Mouse (Mus musculus) layer of hippocampus, adult 2 months (tissue): ENCODE data around the gene F2rl3. TPM values are rescaled to one million over a fixed set of nuclear protein-coding genes. Genes with fewer than 3 reads are reported as not detected.

ENCODE experiments used
- DNase-seq, 2 experiments: peaks; one replicate each; pipeline ENCODE4 v3.0.0; 2022; ENCODE audit warnings: low spot score in 2 of 2
- H3K27ac ChIP-seq: fragments of 200-600 bp; 2 replicates; pipeline ENCODE4 v1.8.1; 2022
- H3K4me3 ChIP-seq: fragments of 200-600 bp; 2 replicates; pipeline ENCODE4 v1.8.1; 2022; ENCODE audit warnings: mild to moderate bottlenecking
- CTCF ChIP-seq: fragments of 200-600 bp; conservative IDR thresholded peaks from 2 replicates; pipeline ENCODE4 v1.8.1; 2022; ENCODE audit warnings: antibody characterized with exemption, mild to moderate bottlenecking, moderate library complexity
- long read RNA-seq, 2 experiments: library from polyadenylated mRNA; stranded (forward); transcript quantifications; one replicate each; pipeline ENCODE4 v2.0.0; 2021; ENCODE audit warnings: borderline mapping rate in 2 of 2
- total RNA-seq, 2 experiments: library from RNA; stranded (reverse); gene quantifications; 2 replicates each; pipeline ENCODE4 v1.2.3; 2021

The F2rl3 gene
- total RNA-seq: under 1 TPM; 0.31 to 0.32 TPM
- long read RNA-seq, experiment 1: 0 reads
- long read RNA-seq, experiment 2: 0 reads

GRCm38 (mm10) chr8:72761322-72762051 lies at the start of gene F2rl3:
TSS of gene F2rl3 (plus strand) at chr8:72761880.
- no peak for TF ChIP-seq CTCF
- no peak within 1 kb of the TSS for H3K27ac ChIP-seq
- DNase-seq: no peak
- no peak within 1 kb of the TSS for H3K4me3 ChIP-seq

DNA sequence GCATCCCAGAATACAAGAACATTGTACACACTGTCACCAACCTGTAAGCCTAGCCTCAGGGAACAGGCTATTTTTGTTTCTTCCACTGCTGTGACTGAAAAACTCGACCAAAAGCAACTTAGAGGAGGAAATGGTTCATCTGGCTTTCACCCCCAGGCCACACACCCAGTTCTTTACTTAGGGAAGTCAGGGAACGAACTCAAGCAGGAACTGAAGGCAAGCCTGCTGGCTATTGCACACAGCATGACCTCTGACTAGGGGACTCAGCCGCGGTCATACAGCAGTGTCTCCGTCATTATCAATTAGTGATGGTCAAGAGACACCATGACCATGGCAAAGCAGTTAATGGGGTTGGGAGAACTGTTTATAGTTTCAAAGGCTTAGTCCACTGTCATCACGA lies 49.1 kb upstream of the F2rl3 start:
- Histone ChIP-seq H3K4me3 (no peak overlapping the region), H3K27ac (no peak overlapping the region)
- TF ChIP-seq CTCF: no peak

GRCm38 (mm10) chr8:72716594-72716993 lies 45.1 kb upstream of the F2rl3 start:
- Histone ChIP-seq H3K27ac (no peak overlapping the region), H3K4me3 (no peak overlapping the region)
- TF ChIP-seq CTCF: no peak
- DNase-seq: no peak

More for the DNA sequence above, 49.1 kb upstream of the F2rl3 start:
- no peak for DNase-seq

GRCm38 (mm10) chr8:72720541-72720940 lies 41.1 kb upstream of the F2rl3 start:
- no peak overlapping the region for H3K27ac ChIP-seq
- no peak overlapping the region for H3K4me3 ChIP-seq
- DNase-seq: no peak
- no peak for TF ChIP-seq CTCF

DNA sequence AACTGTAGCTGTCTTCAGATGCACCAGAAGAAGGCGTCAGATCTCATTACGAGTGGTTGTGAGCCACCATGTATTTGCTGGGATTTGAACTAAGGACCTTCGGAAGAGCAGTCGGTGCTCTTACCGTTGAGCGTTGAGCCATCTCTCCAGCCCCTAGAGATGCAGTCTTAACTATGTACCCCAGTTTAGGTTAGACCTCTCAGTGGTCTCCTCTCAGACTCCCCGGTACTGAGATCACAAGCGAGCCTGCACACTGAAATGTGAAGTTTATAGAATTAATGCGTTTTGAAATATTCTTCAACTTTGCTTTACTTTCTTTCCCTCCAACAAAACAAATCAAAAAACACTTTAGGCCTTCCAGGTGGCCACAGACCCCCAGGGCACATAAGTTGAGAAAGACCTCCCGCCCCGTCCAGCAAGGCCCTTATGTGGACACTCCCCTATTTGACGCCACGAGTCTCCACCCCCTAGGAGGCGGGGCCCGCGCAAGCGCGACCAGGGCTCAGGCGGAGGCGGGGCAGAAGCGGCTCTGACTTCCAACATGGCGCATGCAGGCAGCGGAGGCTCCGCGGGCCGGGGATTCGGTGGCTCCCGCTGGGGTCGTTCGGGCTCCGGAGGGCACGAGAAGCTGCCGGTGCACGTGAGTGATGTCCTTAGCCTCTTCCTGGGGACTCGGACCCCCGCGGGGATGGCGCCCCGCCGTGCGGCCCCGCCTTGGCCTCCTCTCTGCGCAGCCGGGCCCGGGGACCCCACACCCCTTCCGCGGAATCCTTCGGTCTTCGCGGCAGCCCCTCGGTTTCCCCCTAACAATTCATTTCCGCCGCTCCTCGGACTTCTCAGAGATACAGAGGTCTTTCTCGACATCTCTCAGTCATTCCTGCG lies 38.7 kb upstream of the F2rl3 start, which contains the start of gene Sin3b:
Sin3b (plus strand) TSS at position 517 of the 882 bp plus-strand sequence.
- Histone ChIP-seq H3K4me3 (peak within 1 kb of the TSS; percentile 82), H3K27ac (peak within 1 kb of the TSS; percentile 94)
- TF ChIP-seq CTCF: no peak
- peak; percentile 94 to 96 for DNase-seq

GRCm38 (mm10) chr8:72723651-72724001 lies 38.1 kb upstream of the F2rl3 start:
- Histone ChIP-seq H3K27ac (peak overlapping the region; percentile 94), H3K4me3 (peak overlapping the region; percentile 82)

DNA sequence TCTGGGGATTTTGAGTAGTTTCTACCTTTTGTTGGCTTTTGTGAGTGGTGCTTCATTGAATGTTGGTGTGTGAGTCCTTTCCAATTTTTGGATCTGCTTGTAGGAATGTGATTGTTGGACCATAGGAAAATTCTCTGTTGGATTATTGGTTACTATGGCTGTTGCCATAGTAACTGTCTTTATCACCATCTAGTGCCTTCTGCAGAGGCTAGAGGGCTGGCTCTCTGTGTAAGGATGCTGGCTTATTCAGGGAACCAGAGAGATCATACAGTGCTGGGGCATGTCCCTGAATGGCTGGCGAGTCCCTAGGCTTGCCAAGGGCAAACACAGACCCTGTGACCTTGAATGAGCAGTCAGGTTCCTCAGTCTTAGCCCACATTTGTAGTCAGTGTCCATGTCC lies 33.0 kb upstream of the F2rl3 start:
- no peak for TF ChIP-seq CTCF
- Histone ChIP-seq H3K4me3 (peak overlapping the region; percentile 2; the same call in 1 of the 2 replicates), H3K27ac (peak overlapping the region; percentile 76)
- no peak for DNase-seq

More at GRCm38 (mm10) chr8:72723651-72724001, 38.1 kb upstream of the F2rl3 start:
- TF ChIP-seq CTCF: no peak
- DNase-seq: no peak

DNA sequence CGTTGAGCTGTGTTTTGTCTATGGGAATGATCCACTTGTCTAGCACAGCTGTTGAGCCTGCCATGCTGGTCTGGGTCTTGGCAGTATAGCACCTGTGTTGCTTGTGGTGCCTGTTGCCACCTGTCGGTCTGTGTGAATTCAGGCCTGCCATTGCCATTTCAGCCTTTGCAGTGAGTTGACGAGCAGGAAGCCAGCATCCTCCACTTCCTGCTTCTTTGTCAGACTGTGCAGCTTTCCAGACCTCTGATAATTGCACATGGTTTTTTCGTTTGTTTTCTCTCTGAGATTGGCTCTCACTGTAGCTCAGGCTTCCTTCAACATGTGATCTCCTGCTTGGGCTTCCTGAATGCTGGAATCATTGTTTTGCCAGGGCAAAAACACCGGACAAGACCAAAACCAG lies 26.7 kb upstream of the F2rl3 start:
- no peak overlapping the region for H3K4me3 ChIP-seq
- no peak for DNase-seq
- no peak for TF ChIP-seq CTCF

GRCm38 (mm10) chr8:72736868-72737267 lies 24.8 kb upstream of the F2rl3 start:
- DNase-seq: no peak
- Histone ChIP-seq H3K4me3 (no peak overlapping the region), H3K27ac (no peak overlapping the region)
- no peak for TF ChIP-seq CTCF

More for the DNA sequence above, 26.7 kb upstream of the F2rl3 start:
- H3K27ac ChIP-seq: no peak overlapping the region

- peak; percentile 91 for TF ChIP-seq CTCF
- H3K27ac ChIP-seq: no peak overlapping the region
- H3K4me3 ChIP-seq: no peak overlapping the region
- peak; percentile 43 to 64 for DNase-seq
Measured at GRCm38 (mm10) chr8:72746061-72746460, 15.6 kb upstream of the F2rl3 start.

DNA sequence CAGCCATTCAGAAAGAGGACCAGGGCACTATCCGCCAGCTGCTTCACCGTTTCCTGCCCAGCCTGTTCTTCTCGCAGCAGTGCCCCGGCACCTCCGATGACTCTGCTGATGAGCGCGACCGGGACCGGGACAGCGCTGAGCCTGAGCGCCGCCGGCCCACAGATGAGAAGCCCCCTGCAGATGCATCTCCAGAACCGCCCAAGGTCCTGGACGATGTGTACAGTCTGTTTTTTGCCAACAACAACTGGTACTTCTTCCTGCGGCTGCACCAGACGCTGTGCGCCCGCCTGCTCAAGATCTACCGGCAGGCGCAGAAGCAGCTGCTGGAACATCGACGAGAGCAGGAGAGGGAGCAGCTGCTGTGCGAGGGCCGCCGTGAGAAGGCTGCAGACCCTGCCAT lies 11.8 kb upstream of the F2rl3 start:
- DNase-seq: no peak
- H3K27ac ChIP-seq: no peak overlapping the region
- no peak overlapping the region for H3K4me3 ChIP-seq
- no peak for TF ChIP-seq CTCF

- no peak for TF ChIP-seq CTCF
- no peak overlapping the region for H3K4me3 ChIP-seq
- no peak overlapping the region for H3K27ac ChIP-seq
- DNase-seq: no peak
Measured at GRCm38 (mm10) chr8:72750266-72750665, 11.4 kb upstream of the F2rl3 start.

- no peak overlapping the region for H3K27ac ChIP-seq
- DNase-seq: peak in 1 of 2 experiments; percentile 9
- no peak for TF ChIP-seq CTCF
Measured at GRCm38 (mm10) chr8:72751126-72751525, 10.6 kb upstream of the F2rl3 start.

More at GRCm38 (mm10) chr8:72751126-72751525, 10.6 kb upstream of the F2rl3 start:
- no peak overlapping the region for H3K4me3 ChIP-seq
